Mouse (Mus musculus) v-Abl transformed pro-B cells (cell line): ENCODE data around the gene Get4.

Experiments used
- in situ Hi-C, 2 experiments: fragments of 400-800 bp; cut with MboI; formaldehyde crosslinking; loops; one replicate each; pipeline ENCODE4 v1.15.1; 2025; ENCODE audit not compliant: unreplicated experiment in 2 of 2

Get4 gene

DNA sequence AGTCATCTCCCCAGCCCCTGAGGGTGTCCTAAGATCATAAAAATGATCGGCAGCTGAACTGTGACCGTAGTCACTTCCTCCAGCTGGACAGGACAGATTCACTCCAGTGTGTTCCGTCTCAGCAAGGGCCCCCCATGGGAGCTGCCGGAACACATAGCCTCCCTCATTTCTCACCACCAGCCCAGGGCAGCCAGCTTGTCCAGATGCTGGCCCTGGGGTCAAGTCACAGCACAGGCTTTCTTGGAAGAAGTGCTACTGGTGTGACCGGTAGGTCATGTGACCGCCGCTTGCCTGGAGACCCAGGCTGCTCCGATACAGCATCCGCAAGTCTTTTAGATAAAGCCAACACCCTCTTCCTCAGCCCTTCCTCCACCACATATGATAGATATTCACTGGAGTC is 61.4 kb downstream of the Get4 start:
- in situ Hi-C loops, result no loop called here

GRCm38 (mm10) chr5:139314941-139315642 is 63.0 kb downstream of the Get4 start:
- in situ Hi-C loops, result no loop called here

DNA sequence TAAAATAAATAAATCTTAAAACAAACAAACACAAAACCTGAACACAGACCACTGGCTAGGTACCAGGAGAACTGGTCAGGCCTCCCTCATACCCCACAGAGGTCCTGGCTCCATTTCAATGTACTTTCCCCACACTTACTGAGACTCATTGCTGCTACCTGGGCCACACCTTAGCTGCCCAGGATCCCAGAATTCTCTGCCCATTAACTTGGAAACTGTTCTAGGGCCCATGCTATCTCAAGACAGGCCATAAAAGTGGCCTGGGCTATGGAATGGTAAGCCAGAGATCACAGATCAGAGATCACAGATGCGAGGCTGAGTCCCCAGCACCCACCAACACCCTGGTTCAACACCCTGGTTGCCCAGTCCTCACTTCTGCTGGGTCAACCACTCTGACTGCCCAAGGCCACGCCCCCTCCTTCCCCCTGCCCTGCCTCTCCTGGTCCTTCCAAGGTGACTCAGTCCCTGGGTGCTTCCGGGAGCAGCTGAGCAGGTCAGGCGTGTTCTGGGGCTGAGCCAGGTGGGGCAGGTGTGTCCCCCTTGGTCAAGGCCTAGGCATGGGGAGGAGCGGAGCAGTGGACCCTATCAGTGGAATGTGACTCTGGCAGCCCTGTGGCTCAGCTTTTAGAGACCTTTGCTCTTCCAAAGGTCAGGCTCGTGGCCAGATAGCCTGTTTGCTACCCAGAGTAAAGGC is 65.0 kb downstream of the Get4 start:
- in situ Hi-C loops, result no loop called here

- in situ Hi-C loops, result no loop called here
Observed at GRCm38 (mm10) chr5:139317751-139318504, 65.8 kb downstream of the Get4 start.
